ENCODE assay signal across 24 mouse cellular contexts in the genomic region with DNA sequence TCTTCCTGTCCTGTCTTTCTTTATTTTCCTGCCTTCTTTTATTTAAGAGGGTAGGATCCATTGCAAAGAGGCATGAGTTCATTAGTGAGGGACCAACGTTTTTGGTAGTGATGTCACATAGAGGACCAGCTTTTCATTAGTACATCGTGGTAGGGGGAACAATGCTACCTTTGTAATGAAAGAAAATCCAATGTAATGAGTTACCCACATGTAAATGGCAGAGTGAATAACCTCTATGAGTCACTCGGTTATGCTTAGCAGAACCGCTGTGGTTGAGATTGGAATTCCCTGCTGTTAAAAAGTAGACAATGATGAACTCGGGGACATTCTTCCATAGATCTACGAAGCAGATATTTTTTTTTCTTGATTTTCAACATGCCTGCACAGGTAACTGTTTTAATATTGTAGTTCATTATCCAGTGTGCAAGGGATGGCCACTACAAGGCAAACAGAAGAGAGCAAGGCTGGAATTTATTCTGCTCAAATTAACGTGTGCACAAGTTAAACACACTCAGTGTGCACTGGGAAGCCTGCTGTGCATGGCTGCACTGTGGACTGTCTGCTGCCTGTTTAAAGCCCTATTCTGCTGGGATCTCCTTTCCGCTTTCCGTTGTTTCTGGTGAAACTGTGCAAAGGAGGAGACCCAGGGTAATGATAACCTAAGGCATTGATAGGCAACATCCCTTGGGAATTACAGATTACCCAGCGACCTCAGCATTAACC.
A peak's percentile ranks its signal among the peaks of the same experiment; 100 is the strongest.
DNase-seq lines count a peak whose midpoint lies in the region; ATAC-seq and TF ChIP-seq lines count a peak whose summit lies in the region.
"Had no signal": no experiment of that assay in that cellular context is flagged by ENCODE, and none has a peak within 500 bp of the region (broad histone marks: within the 10 kb centered on the region; RNA-seq: fewer than 3 reads in every experiment).

No protein-coding gene starts in this region.

- no peaks in the 10 kb centered on the region for H3K4me1 ChIP-seq in hindbrain, postnatal 0 days (ENCODE audit: insufficient read depth, low read length)
- H3K4me1 ChIP-seq in hindbrain, embryonic 13.5 days (replicated peaks), result 0 out of 2 replicates have a peak, but pooled peaks cover 6% of the 10 kb centered on the region
- peaks cover 6% of the 10 kb centered on the region; the same call in 1 of the 2 replicates for H3K4me1 ChIP-seq in forebrain, embryonic 14.5 days (ENCODE audit: control insufficient read depth, insufficient read depth, low read length)
- H3K4me1 ChIP-seq: heart, embryonic 15.5 days; limb, embryonic 15.5 days; liver, embryonic 15.5 days had no signal

- TF ChIP-seq CTCF in hindbrain, postnatal 0 days (IDR thresholded peaks at IDR 0.05; ENCODE audit: low read depth), result no peak
- TF ChIP-seq CTCF in Patski (IDR thresholded peaks at IDR 0.05), result no peak

- H3K27me3 ChIP-seq in hindbrain, postnatal 0 days (ENCODE audit: insufficient read depth, low read length), result no peaks in the 10 kb centered on the region
- no peaks in the 10 kb centered on the region for H3K27me3 ChIP-seq in hindbrain, embryonic 13.5 days
- H3K27me3 ChIP-seq in Patski, result peaks cover 3% of the 10 kb centered on the region
- H3K27me3 ChIP-seq in forebrain, embryonic 14.5 days (replicated peaks; ENCODE audit: control insufficient read depth, insufficient read depth, low read length), result no peaks in the 10 kb centered on the region
- H3K27me3 ChIP-seq: heart, embryonic 15.5 days; limb, embryonic 15.5 days; liver, embryonic 15.5 days; lung, embryonic 15.5 days had no signal

- POLR2A ChIA-PET in Patski (lab: Charles Lee), result no interaction called here

- in situ Hi-C loops in Patski (cut with MboI; ENCODE audit: low pct_unique_long_range_greater_than_20kb), result no loop called here

- DNase-seq in hindbrain, postnatal 0 days (ENCODE audit: low spot score), result no peak
- DNase-seq in 3T3-L1 (ENCODE audit: low read depth, low spot score) (peak; percentile 77), Patski (ENCODE audit: low read depth, low spot score) (peak; percentile 31)
- DNase-seq in forebrain, embryonic 14.5 days (ENCODE audit: low spot score), result peak; percentile 63
- no peak for DNase-seq in right cerebral cortex, adult 2 months (ENCODE audit: low spot score in 2 of 2)
- no peak for DNase-seq in spleen, postnatal 10 days (ENCODE audit: low spot score in 2 of 2)
- no peak for DNase-seq in right cerebral cortex, postnatal 36 days (ENCODE audit: low spot score in 2 of 2)
- DNase-seq: adrenal gland, postnatal 25 days; cerebellum, adult 11 months; cerebellum, adult 9-11 months; heart, postnatal 4 days; kidney, adult 18-20 months; left cerebral cortex, postnatal 4 days; lung, postnatal 4 days; spleen, adult 18-20 months; thymus, postnatal 36 days had no signal

- 49% methylated on average over 10 of the region's 10 CpGs for WGBS in hindbrain, postnatal 0 days
- 54% methylated on average over 10 of the region's 10 CpGs for WGBS in hindbrain, embryonic 13.5 days
- WGBS in forebrain, embryonic 14.5 days, result 8% methylated on average over 10 of the region's 10 CpGs

- CTCF ChIA-PET in Patski (lab: Charles Lee), result interaction anchor here (1.7 kb wide), 1 partner anchor 10 kb away, joined by 3 read pairs; no protein-coding TSS in a partner anchor

- no peak overlapping the region for H3K9ac ChIP-seq in hindbrain, postnatal 0 days (replicated peaks; ENCODE audit: low read length)
- no peak overlapping the region for H3K9ac ChIP-seq in hindbrain, embryonic 13.5 days
- H3K9ac ChIP-seq in forebrain, embryonic 14.5 days (ENCODE audit: low read length), result no peak overlapping the region
- H3K9ac ChIP-seq: heart, embryonic 15.5 days; limb, embryonic 15.5 days; liver, embryonic 15.5 days; lung, embryonic 15.5 days had no signal

- no peak overlapping the region for H3K27ac ChIP-seq in hindbrain, postnatal 0 days
- H3K27ac ChIP-seq in hindbrain, embryonic 13.5 days, result no peak overlapping the region
- peak overlapping the region; percentile 15; the same call in 1 of the 2 replicates for H3K27ac ChIP-seq in forebrain, embryonic 14.5 days (ENCODE audit: low read depth, low read length)
- H3K27ac ChIP-seq: heart, embryonic 15.5 days; kidney, postnatal 0 days; left cerebral cortex, adult 2 months; limb, embryonic 15.5 days; liver, embryonic 15.5 days; lung, embryonic 15.5 days had no signal

- H3K9me3 ChIP-seq in hindbrain, postnatal 0 days (ENCODE audit: low read length), result no peaks in the 10 kb centered on the region
- H3K9me3 ChIP-seq in hindbrain, embryonic 13.5 days, result no peaks in the 10 kb centered on the region
- no peaks in the 10 kb centered on the region for H3K9me3 ChIP-seq in forebrain, embryonic 14.5 days (replicated peaks; ENCODE audit: control insufficient read depth, low read length)
- H3K9me3 ChIP-seq: heart, embryonic 15.5 days; limb, embryonic 15.5 days; liver, embryonic 15.5 days; lung, embryonic 15.5 days had no signal

- ATAC-seq in hindbrain, postnatal 0 days, result peak; percentile 15; the same call in 1 of the 2 replicates
- ATAC-seq in hindbrain, embryonic 13.5 days (ENCODE audit: low FRiP score), result no peak
- peak; percentile 96 for ATAC-seq in Patski
- peak; percentile 82 for ATAC-seq in forebrain, embryonic 14.5 days
- ATAC-seq: midbrain, embryonic 16.5 days had no signal

- H3K4me2 ChIP-seq in hindbrain, postnatal 0 days (ENCODE audit: low read depth, low read length), result no peak overlapping the region
- no peak overlapping the region for H3K4me2 ChIP-seq in hindbrain, embryonic 13.5 days
- no peak overlapping the region; the same call in 1 of the 2 replicates for H3K4me2 ChIP-seq in forebrain, embryonic 14.5 days (ENCODE audit: low read length)
- H3K4me2 ChIP-seq: heart, embryonic 15.5 days; limb, embryonic 15.5 days; liver, embryonic 15.5 days; lung, embryonic 15.5 days had no signal

- H3K4me3 ChIP-seq in hindbrain, postnatal 0 days (ENCODE audit: low read length), result no peak overlapping the region
- H3K4me3 ChIP-seq in hindbrain, embryonic 13.5 days, result no peak overlapping the region
- no peak overlapping the region for H3K4me3 ChIP-seq in forebrain, embryonic 14.5 days (ENCODE audit: low read depth, low read length)
- H3K4me3 ChIP-seq: heart, embryonic 15.5 days; left cerebral cortex, adult 2 months; limb, embryonic 15.5 days; liver, embryonic 15.5 days; lung, embryonic 15.5 days had no signal

- H3K36me3 ChIP-seq in hindbrain, postnatal 0 days (ENCODE audit: insufficient read depth, low read length), result no peaks in the 10 kb centered on the region
- peaks cover 5% of the 10 kb centered on the region; the same call in 1 of the 2 replicates for H3K36me3 ChIP-seq in hindbrain, embryonic 13.5 days
- no peaks in the 10 kb centered on the region for H3K36me3 ChIP-seq in forebrain, embryonic 14.5 days (ENCODE audit: control insufficient read depth, insufficient read depth, low read length)
- H3K36me3 ChIP-seq: heart, embryonic 15.5 days; limb, embryonic 15.5 days; liver, embryonic 15.5 days; lung, embryonic 15.5 days had no signal

Comparison
In these comparisons a context has a peak if more than half of its experiments do, and no peak if none do; other contexts are left out.
1. DNase-seq: peak in 3T3-L1 (single experiment), Patski (single experiment) and forebrain, embryonic 14.5 days (single experiment); none in hindbrain, postnatal 0 days (single experiment), right cerebral cortex, adult 2 months (0 of 2), spleen, postnatal 10 days (0 of 2) and right cerebral cortex, postnatal 36 days (0 of 2).